Mouse (Mus musculus) lung, postnatal 10 days (tissue): ENCODE data around the gene Ngb.
A peak's percentile ranks its signal among the peaks of the same experiment; 100 is the strongest.

Experiments
- DNase-seq: peaks from one replicate; pipeline ENCODE4 v3.0.0; 2021

Ngb gene

GRCm38 (mm10) chr12:87089701-87090100 is 12.6 kb downstream of the Ngb start:
- no peak for DNase-seq

- DNase-seq = no peak
Observed at GRCm38 (mm10) chr12:87089255-87089654, 13.1 kb downstream of the Ngb start.

- no peak for DNase-seq
Observed at GRCm38 (mm10) chr12:87088331-87088730, 14.0 kb downstream of the Ngb start.

- DNase-seq = no peak
Observed at GRCm38 (mm10) chr12:87087236-87087635, 15.1 kb downstream of the Ngb start.

- DNase-seq = no peak
Observed at GRCm38 (mm10) chr12:87082797-87083196, 19.5 kb downstream of the Ngb start.

- no peak for DNase-seq
Observed at GRCm38 (mm10) chr12:87076610-87077009, 25.7 kb downstream of the Ngb start.

- DNase-seq = no peak
Observed at GRCm38 (mm10) chr12:87070520-87070919, 31.8 kb downstream of the Ngb start.

GRCm38 (mm10) chr12:87066429-87066828 is 35.9 kb downstream of the Ngb start:
- DNase-seq = peak; percentile 59

GRCm38 (mm10) chr12:87065446-87065845 is 36.9 kb downstream of the Ngb start:
- no peak for DNase-seq

- DNase-seq = peak; percentile 35
Observed at GRCm38 (mm10) chr12:87057066-87057465, 45.3 kb downstream of the Ngb start.

- no peak for DNase-seq
Observed at GRCm38 (mm10) chr12:87054873-87055272, 47.5 kb downstream of the Ngb start.

GRCm38 (mm10) chr12:87052661-87053321 is 49.5 kb downstream of the Ngb start:
- peak; percentile 90 for DNase-seq

GRCm38 (mm10) chr12:87047536-87047935 is 54.8 kb downstream of the Ngb start:
- no peak for DNase-seq
